Mouse (Mus musculus) heart, embryonic 11.5 days (tissue): ENCODE results near the gene Hyal1. TPM values are rescaled to one million over a fixed set of nuclear protein-coding genes. Genes with fewer than 3 reads are reported as not detected.

Experiments
- ATAC-seq: fragments of 200-750 bp; cut with Nextera tagmentation; replicated peaks from 2 replicates; pipeline ENCODE4 v1.8.0; 2017; ENCODE audit warnings: moderate library complexity; ENCODE audit not compliant: insufficient number of reproducible peaks, low FRiP score, low TSS enrichment
- H3K27ac ChIP-seq: fragments of 300-500 bp; sonication (generic); 2 replicates; pipeline ENCODE4 v1.5.1; 2014; ENCODE audit warnings: mild to moderate bottlenecking, low read depth, low read length
- H3K27me3 ChIP-seq: fragments of 300-500 bp; sonication (generic); 2 replicates; pipeline ENCODE4 v1.6.1; 2014; ENCODE audit warnings: mild to moderate bottlenecking, low read length, mixed read lengths; ENCODE audit not compliant: control insufficient read depth, insufficient read depth
- H3K36me3 ChIP-seq: fragments of 300-500 bp; sonication (generic); 2 replicates; pipeline ENCODE4 v1.6.1; 2014; ENCODE audit warnings: mild to moderate bottlenecking, low read length, moderate library complexity, mixed read lengths; ENCODE audit not compliant: control insufficient read depth, insufficient read depth
- H3K4me1 ChIP-seq: fragments of 300-500 bp; sonication (generic); 2 replicates; pipeline ENCODE4 v1.6.1; 2014; ENCODE audit warnings: low read length; ENCODE audit not compliant: control insufficient read depth, insufficient read depth
- H3K4me2 ChIP-seq: fragments of 300-500 bp; sonication (generic); 2 replicates; pipeline ENCODE4 v1.6.1; 2014; ENCODE audit warnings: mild to moderate bottlenecking, moderate library complexity
- H3K4me3 ChIP-seq: fragments of 300-500 bp; sonication (generic); 2 replicates; pipeline ENCODE4 v1.5.1; 2014; ENCODE audit warnings: low read depth, low read length
- H3K9ac ChIP-seq: fragments of 300-500 bp; sonication (generic); 2 replicates; pipeline ENCODE4 v1.6.1; 2014; ENCODE audit warnings: mild to moderate bottlenecking, low read depth, low read length, moderate library complexity
- H3K9me3 ChIP-seq: fragments of 300-500 bp; sonication (generic); replicated peaks from 2 replicates; pipeline ENCODE4 v1.6.1; 2016; ENCODE audit warnings: low read length; ENCODE audit not compliant: control insufficient read depth
- WGBS: fragments of 180-500 bp; shearing (Covaris S2); extraction: QIAGEN DNeasy Blood & Tissue Kit; methylation state at CpG from one replicate; pipeline ENCODE4 v1.1.7; 2014; ENCODE audit not compliant: insufficient replicate concordance; 5-methylcytosine and 5-hydroxymethylcytosine counted together
- polyA plus RNA-seq: library from polyadenylated mRNA; unstranded; fragments of >200 nt; fragmentation: Nextera tagmentation; extraction: Ambion mirVana; gene quantifications from 2 replicates; pipeline ENCODE4 v1.2.1, GENCODE M21; 2014

Gene Hyal1
- polyA plus RNA-seq, 1 experiment from 2014 or later = 3.5 TPM

GRCm38 (mm10) chr9:107541474-107542351 lies 35.0 kb upstream of the Hyal1 start, which contains the start of the genes Cyb561d2 and Nprl2:
Gene Cyb561d2 (minus strand): TSS chr9:107542193.
Gene Nprl2 (plus strand): TSS chr9:107542226.
- peaks cover 23% of the 10 kb centered on the region for H3K4me1 ChIP-seq
- peak; percentile 81 for ATAC-seq
- H3K36me3 ChIP-seq = 0 out of 2 replicates have a peak, but pooled peaks cover 9% of the 10 kb centered on the region
- no peak within 1 kb of the TSS for H3K27ac ChIP-seq
- WGBS = under 1% methylated on average over 46 of the region's 46 CpGs
- H3K4me3 ChIP-seq = peak within 1 kb of the TSS; percentile 60
- H3K4me2 ChIP-seq = peak within 1 kb of the TSS; percentile 73
- no peaks in the 10 kb centered on the region for H3K9me3 ChIP-seq
- H3K27me3 ChIP-seq = no peaks in the 10 kb centered on the region
- H3K9ac ChIP-seq = peak within 1 kb of the TSS; percentile 67

- ATAC-seq = no peak; the same call in 1 of the 2 replicates
- Histone ChIP-seq H3K27ac (no peak overlapping the region), H3K27me3 (no peaks in the 10 kb centered on the region), H3K36me3 (0 out of 2 replicates have a peak, but pooled peaks cover 9% of the 10 kb centered on the region), H3K4me1 (peaks cover 22% of the 10 kb centered on the region), H3K4me3 (peak overlapping the region; percentile 60), H3K4me2 (peak overlapping the region; percentile 73), H3K9ac (peak overlapping the region; percentile 67), H3K9me3 (no peaks in the 10 kb centered on the region)
- WGBS = 1% methylated on average over 11 of the region's 11 CpGs
Observed at GRCm38 (mm10) chr9:107542352-107542686, 34.4 kb upstream of the Hyal1 start.

- Histone ChIP-seq H3K4me2 (peak overlapping the region; percentile 73), H3K4me1 (peaks cover 23% of the 10 kb centered on the region), H3K4me3 (peak overlapping the region; percentile 60), H3K27ac (no peak overlapping the region), H3K36me3 (0 out of 2 replicates have a peak, but pooled peaks cover 9% of the 10 kb centered on the region), H3K27me3 (0 out of 2 replicates have a peak, but pooled peaks cover 2% of the 10 kb centered on the region), H3K9ac (peak overlapping the region; percentile 67), H3K9me3 (no peaks in the 10 kb centered on the region)
- ATAC-seq = no peak
- 37% methylated on average over 8 of the region's 8 CpGs for WGBS
Observed at GRCm38 (mm10) chr9:107542721-107543120, 34.0 kb upstream of the Hyal1 start.

GRCm38 (mm10) chr9:107543299-107543698 lies 33.4 kb upstream of the Hyal1 start:
- WGBS = 84% methylated on average over 11 of the region's 11 CpGs
- no peak overlapping the region; the same call in 1 of the 2 replicates for H3K4me2 ChIP-seq
- H3K36me3 ChIP-seq = 0 out of 2 replicates have a peak, but pooled peaks cover 7% of the 10 kb centered on the region
- ATAC-seq = no peak
- H3K4me1 ChIP-seq = peaks cover 23% of the 10 kb centered on the region
- H3K4me3 ChIP-seq = no peak overlapping the region
- 0 out of 2 replicates have a peak, but pooled peaks cover 3% of the 10 kb centered on the region for H3K27me3 ChIP-seq
- H3K27ac ChIP-seq = no peak overlapping the region
- H3K9me3 ChIP-seq = no peaks in the 10 kb centered on the region
- H3K9ac ChIP-seq = no peak overlapping the region

GRCm38 (mm10) chr9:107544196-107544700 lies 32.5 kb upstream of the Hyal1 start:
- Histone ChIP-seq H3K27ac (no peak overlapping the region), H3K36me3 (0 out of 2 replicates have a peak, but pooled peaks cover 4% of the 10 kb centered on the region), H3K9ac (no peak overlapping the region), H3K4me2 (no peak overlapping the region), H3K4me3 (no peak overlapping the region), H3K9me3 (no peaks in the 10 kb centered on the region), H3K27me3 (peaks cover 10% of the 10 kb centered on the region), H3K4me1 (peaks cover 23% of the 10 kb centered on the region)
- WGBS = 89% methylated on average over 17 of the region's 17 CpGs
- ATAC-seq = no peak

GRCm38 (mm10) chr9:107544729-107545128 lies 32.0 kb upstream of the Hyal1 start:
- H3K27me3 ChIP-seq = peaks cover 14% of the 10 kb centered on the region
- no peak for ATAC-seq
- H3K27ac ChIP-seq = no peak overlapping the region
- H3K9ac ChIP-seq = no peak overlapping the region
- no peak overlapping the region for H3K4me3 ChIP-seq
- peaks cover 23% of the 10 kb centered on the region for H3K4me1 ChIP-seq
- 90% methylated on average over 12 of the region's 12 CpGs for WGBS
- no peaks in the 10 kb centered on the region for H3K9me3 ChIP-seq
- no peak overlapping the region for H3K4me2 ChIP-seq
- no peaks in the 10 kb centered on the region for H3K36me3 ChIP-seq

GRCm38 (mm10) chr9:107545199-107545598 lies 31.5 kb upstream of the Hyal1 start:
- Histone ChIP-seq H3K27ac (no peak overlapping the region), H3K36me3 (no peaks in the 10 kb centered on the region), H3K4me1 (peaks cover 23% of the 10 kb centered on the region), H3K9ac (no peak overlapping the region), H3K4me2 (no peak overlapping the region), H3K4me3 (no peak overlapping the region), H3K27me3 (peaks cover 17% of the 10 kb centered on the region), H3K9me3 (no peaks in the 10 kb centered on the region)
- 83% methylated on average over 10 of the region's 10 CpGs for WGBS
- no peak for ATAC-seq

- no peak overlapping the region for H3K27ac ChIP-seq
- no peak overlapping the region for H3K4me2 ChIP-seq
- peaks cover 21% of the 10 kb centered on the region for H3K27me3 ChIP-seq
- no peak overlapping the region for H3K9ac ChIP-seq
- no peaks in the 10 kb centered on the region for H3K36me3 ChIP-seq
- WGBS = 9% methylated on average over 3 of the region's 3 CpGs
- ATAC-seq = no peak
- H3K4me3 ChIP-seq = no peak overlapping the region
- H3K9me3 ChIP-seq = no peaks in the 10 kb centered on the region
- peaks cover 24% of the 10 kb centered on the region for H3K4me1 ChIP-seq
Observed at GRCm38 (mm10) chr9:107545602-107546001, 31.1 kb upstream of the Hyal1 start.
